Comparison of ENCODE assay signal across 8 mouse cellular contexts in genomic region chr2:127363282-127363652, GRCm38 (mm10). TPM values are rescaled to one million over a fixed set of nuclear protein-coding genes. Genes with fewer than 3 reads are reported as not detected.
DNase-seq lines count a peak whose midpoint lies in the region; ATAC-seq and TF ChIP-seq lines count a peak whose summit lies in the region.

No protein-coding gene starts in this region.

- H3K9ac ChIP-seq in lung, embryonic 14.5 days, result peak overlapping the region; percentile 32
- H3K9ac ChIP-seq in forebrain, embryonic 11.5 days (ENCODE audit: low read length), result 0 out of 2 replicates have a peak overlapping the region, but pooled peaks have one; percentile 23
- H3K9ac ChIP-seq in limb, embryonic 13.5 days, result peak overlapping the region; percentile 58

- H3K27me3 ChIP-seq in lung, embryonic 14.5 days (ENCODE audit: insufficient read depth, low read length), result peaks cover 54% of the 10 kb centered on the region
- peaks cover 43% of the 10 kb centered on the region for H3K27me3 ChIP-seq in forebrain, embryonic 11.5 days (ENCODE audit: control insufficient read depth, insufficient read depth, low read length)
- peaks cover 81% of the 10 kb centered on the region for H3K27me3 ChIP-seq in limb, embryonic 13.5 days
- peaks cover 23% of the 10 kb centered on the region for H3K27me3 ChIP-seq in small intestine, adult 2 months (ENCODE audit: control insufficient read depth, insufficient read depth, low read length)

- TF ChIP-seq POLR2A in small intestine, adult 2 months (IDR thresholded peaks at IDR 0.05; ENCODE audit: low read depth, low read length), result no peak

- no peak for TF ChIP-seq CTCF in lung, embryonic 14.5 days (IDR thresholded peaks at IDR 0.05; ENCODE audit: low read depth)
- TF ChIP-seq CTCF in small intestine, adult 2 months (IDR thresholded peaks at IDR 0.05; ENCODE audit: extremely low read depth, insufficient read length, insufficient replicate concordance, low read depth, low read length), result no peak

- DNase-seq in lung, embryonic 14.5 days, result no peak
- DNase-seq in lung, postnatal 10 days, result no peak
- DNase-seq in forebrain, embryonic 11.5 days (ENCODE audit: low spot score), result no peak
- no peak for DNase-seq in spleen, postnatal 4 days (ENCODE audit: low spot score in 2 of 2)
- DNase-seq in layer of hippocampus, adult 18-20 months (ENCODE audit: low spot score in 2 of 2), result no peak
- no peak for DNase-seq in adrenal gland, adult 18-20 months (ENCODE audit: low spot score in 2 of 2)

- H3K4me2 ChIP-seq in lung, embryonic 14.5 days, result peak overlapping the region; percentile 79
- peak overlapping the region; percentile 65 for H3K4me2 ChIP-seq in forebrain, embryonic 11.5 days (ENCODE audit: low read depth, low read length, severe bottlenecking)
- peak overlapping the region; percentile 81 for H3K4me2 ChIP-seq in limb, embryonic 13.5 days (replicated peaks)

- WGBS in lung, embryonic 14.5 days, result under 1% methylated on average over 28 of the region's 28 CpGs
- WGBS in forebrain, embryonic 11.5 days, result 2% methylated on average over 28 of the region's 28 CpGs
- WGBS in limb, embryonic 13.5 days, result under 1% methylated on average over 28 of the region's 28 CpGs
- 2% methylated on average over 28 of the region's 28 CpGs for WGBS in small intestine, adult 2 months

- H3K4me3 ChIP-seq in lung, embryonic 14.5 days (ENCODE audit: low read depth, low read length), result peak overlapping the region; percentile 42
- peak overlapping the region; percentile 37 for H3K4me3 ChIP-seq in forebrain, embryonic 11.5 days (ENCODE audit: low read depth, low read length)
- peak overlapping the region; percentile 49 for H3K4me3 ChIP-seq in limb, embryonic 13.5 days
- H3K4me3 ChIP-seq in small intestine, adult 2 months (ENCODE audit: low read depth, low read length), result peak overlapping the region; percentile 56

- no peaks in the 10 kb centered on the region for H3K36me3 ChIP-seq in lung, embryonic 14.5 days (ENCODE audit: insufficient read depth)
- no peaks in the 10 kb centered on the region for H3K36me3 ChIP-seq in forebrain, embryonic 11.5 days (ENCODE audit: control insufficient read depth, insufficient read depth, low read length)
- H3K36me3 ChIP-seq in limb, embryonic 13.5 days, result no peaks in the 10 kb centered on the region
- H3K36me3 ChIP-seq in small intestine, adult 2 months (ENCODE audit: control insufficient read depth, insufficient read depth, low read length), result no peaks in the 10 kb centered on the region

- peaks cover 3% of the 10 kb centered on the region; the same call in 1 of the 2 replicates for H3K4me1 ChIP-seq in lung, embryonic 14.5 days (ENCODE audit: insufficient read depth)
- peaks cover 4% of the 10 kb centered on the region for H3K4me1 ChIP-seq in forebrain, embryonic 11.5 days (replicated peaks; ENCODE audit: control insufficient read depth, insufficient read depth, low read length)
- peaks cover 14% of the 10 kb centered on the region for H3K4me1 ChIP-seq in limb, embryonic 13.5 days
- H3K4me1 ChIP-seq in small intestine, adult 2 months (ENCODE audit: control insufficient read depth, insufficient read depth, insufficient read length, low read length), result peaks cover 9% of the 10 kb centered on the region

- ATAC-seq in lung, embryonic 14.5 days (ENCODE audit: insufficient read depth), result peak; percentile 40; the same call in 1 of the 2 replicates
- 0 out of 2 replicates have a peak, but pooled peaks have one; percentile 7 for ATAC-seq in forebrain, embryonic 11.5 days (replicated peaks; ENCODE audit: low FRiP score)
- ATAC-seq in limb, embryonic 13.5 days (ENCODE audit: low FRiP score, low read depth), result peak; percentile 17; the same call in 1 of the 2 replicates

- no peak overlapping the region for H3K27ac ChIP-seq in lung, embryonic 14.5 days (ENCODE audit: low read depth)
- H3K27ac ChIP-seq in forebrain, embryonic 11.5 days (ENCODE audit: low read depth, low read length), result no peak overlapping the region
- no peak overlapping the region for H3K27ac ChIP-seq in limb, embryonic 13.5 days
- no peak overlapping the region for H3K27ac ChIP-seq in small intestine, adult 2 months (ENCODE audit: insufficient read depth, low read depth, low read length)

- no peaks in the 10 kb centered on the region for H3K9me3 ChIP-seq in lung, embryonic 14.5 days (ENCODE audit: low read depth, low read length)
- H3K9me3 ChIP-seq in forebrain, embryonic 11.5 days (ENCODE audit: control insufficient read depth, low read length), result no peaks in the 10 kb centered on the region
- H3K9me3 ChIP-seq in limb, embryonic 13.5 days, result no peaks in the 10 kb centered on the region

RNA-seq across cellular contexts. Expression of gene Adra2b, which starts 0.3 kb away (rescaled TPM):
- not detected in 2 replicates for polyA plus RNA-seq in lung, embryonic 14.5 days (2014; fragmentation: Nextera tagmentation; extraction: Ambion mirVana)
- polyA plus RNA-seq in forebrain, embryonic 11.5 days (2014; fragmentation: Nextera tagmentation; extraction: Ambion mirVana), result 3.4 and 4.1 TPM in 2 replicates
- polyA plus RNA-seq in limb, embryonic 13.5 days (2015; fragmentation: Nextera tagmentation; extraction: Ambion mirVana), result 0.45 and 0.56 TPM in 2 replicates
- polyA plus RNA-seq in small intestine, adult 2 months (2012; rRNA removed), result 0.48 and 0.53 TPM in 2 replicates
- under 1 TPM; 0.10 to 0.12 TPM for total RNA-seq in layer of hippocampus, adult 18-20 months (2021)
- 1 to 10 TPM; 1.1 to 1.9 TPM for total RNA-seq in adrenal gland, adult 18-20 months (2021)

RNA-seq across cellular contexts. Expression of gene Astl, which starts 24.8 kb away (rescaled TPM):
- polyA plus RNA-seq in lung, embryonic 14.5 days (2014; fragmentation: Nextera tagmentation; extraction: Ambion mirVana), result not detected in 2 replicates
- not detected in 2 replicates for polyA plus RNA-seq in forebrain, embryonic 11.5 days (2014; fragmentation: Nextera tagmentation; extraction: Ambion mirVana)
- polyA plus RNA-seq in limb, embryonic 13.5 days (2015; fragmentation: Nextera tagmentation; extraction: Ambion mirVana), result 0.06 and 0.14 TPM in 2 replicates
- polyA plus RNA-seq in small intestine, adult 2 months (2012; rRNA removed), result not detected in 2 replicates
- not detected for total RNA-seq in layer of hippocampus, adult 18-20 months (2021)
- total RNA-seq in adrenal gland, adult 18-20 months (2021), result not detected

RNA-seq across cellular contexts. Expression of gene Dusp2, which starts 27.3 kb away (rescaled TPM):
- polyA plus RNA-seq in lung, embryonic 14.5 days (2014; fragmentation: Nextera tagmentation; extraction: Ambion mirVana), result 12.3 and 15.7 TPM in 2 replicates
- 3.9 and 5.2 TPM in 2 replicates for polyA plus RNA-seq in forebrain, embryonic 11.5 days (2014; fragmentation: Nextera tagmentation; extraction: Ambion mirVana)
- 4.4 and 4.6 TPM in 2 replicates for polyA plus RNA-seq in limb, embryonic 13.5 days (2015; fragmentation: Nextera tagmentation; extraction: Ambion mirVana)
- 5.2 and 10.2 TPM in 2 replicates for polyA plus RNA-seq in small intestine, adult 2 months (2012; rRNA removed)
- total RNA-seq in layer of hippocampus, adult 18-20 months (2021), result 1 to 10 TPM in 1 of 2 experiments, under 1 TPM in 1; 0.91 to 1.4 TPM
- 1 to 10 TPM in 1 of 2 experiments, under 1 TPM in 1; 0.66 to 2.0 TPM for total RNA-seq in adrenal gland, adult 18-20 months (2021)
